Mouse (Mus musculus) megakaryocyte, embryonic 14.5 days (primary cell): ENCODE results near the gene Arhgap23.

Experiments used
- FLI1 ChIP-seq: IDR thresholded peaks from 2 replicates; pipeline ENCODE4 v1.6.1; 2012; ENCODE audit warnings: low read length, inconsistent platforms, mixed read lengths
- GATA1 ChIP-seq: IDR thresholded peaks from 3 replicates; pipeline ENCODE4 v1.6.1; 2012; ENCODE audit warnings: mixed read lengths, low read length, inconsistent platforms, borderline replicate concordance

GRCm38 (mm10) chr11:97497543-97497942, 82.2 kb downstream of the Arhgap23 start:
- no peak for TF ChIP-seq GATA1
- TF ChIP-seq FLI1 = no peak
